Mouse (Mus musculus): ENCODE results near the gene Vmn1r131. TPM values are rescaled to one million over a fixed set of nuclear protein-coding genes. Genes with fewer than 3 reads are reported as not detected.
"Not testable (repeated sequence)": the region's sequence is repeated elsewhere in the genome, so short reads cannot be mapped to it uniquely, and the experiment has no call there.

The Vmn1r131 gene
- not detected for total RNA-seq (2021)
- long read RNA-seq, experiment 1: 0 reads
- long read RNA-seq, experiment 2: 0 reads

- intact Hi-C loops (cut with DNase I; ENCODE audit: low total_unique reads); DNase-seq: not testable (repeated sequence)
These were observed at the start of gene Vmn1r131 for GRCm38 (mm10) chr7:21545990-21546389. Gene Vmn1r131, minus strand, starts transcription at chr7:21546090.

- intact Hi-C loops (cut with DNase I; ENCODE audit: low total_unique reads); DNase-seq: not testable (repeated sequence)
These were observed 34.4 kb downstream of the Vmn1r131 start, which contains the start of gene Vmn1r130 for GRCm38 (mm10) chr7:21511480-21511879. Gene Vmn1r130, plus strand, starts transcription at chr7:21511780.

Other genes starting within 250 kb of the Vmn1r131 start
- gene Vmn1r126, start 244.6 kb downstream of the Vmn1r131 start, total RNA-seq (2021): not detected
- not detected for gene Vmn1r127, start 226.2 kb downstream of the Vmn1r131 start, total RNA-seq (2021)
- not detected for gene Vmn1r128, start 196.7 kb downstream of the Vmn1r131 start, total RNA-seq (2021)
- not detected for gene Vmn1r129, start 184.8 kb downstream of the Vmn1r131 start, total RNA-seq (2021)
- not detected for gene Gm6882, start 113.3 kb downstream of the Vmn1r131 start, total RNA-seq (2021)
- not detected for gene Vmn1r130, start 34.3 kb downstream of the Vmn1r131 start, total RNA-seq (2021)
- gene Vmn1r132, start 68.0 kb upstream of the Vmn1r131 start, total RNA-seq (2021): not detected
- not detected for gene Gm4175, start 215.4 kb upstream of the Vmn1r131 start, total RNA-seq (2021)

Data from gastrocnemius, postnatal 14 days (tissue).